ENCODE assay signal across 31 mouse cellular contexts in the genomic region with DNA sequence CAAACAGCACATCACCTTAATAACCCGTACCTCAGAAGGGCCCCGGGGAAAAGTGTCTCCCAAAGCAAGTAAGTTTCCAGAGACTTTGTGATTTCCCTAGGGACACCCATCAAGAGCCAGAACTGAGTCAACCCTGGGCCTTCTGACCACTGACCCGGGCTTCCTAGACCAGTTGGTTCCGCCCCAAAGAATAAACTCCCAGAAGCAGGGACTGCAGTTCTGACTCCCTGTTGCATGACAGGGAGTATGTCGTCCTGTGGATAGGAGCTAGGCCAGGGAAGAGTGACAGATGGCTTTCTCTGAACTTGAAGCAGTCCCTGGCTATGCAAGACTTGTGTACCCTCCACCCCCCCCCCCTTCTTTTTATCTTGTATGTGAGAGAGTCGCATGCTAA. TPM values are rescaled to one million over a fixed set of nuclear protein-coding genes. Genes with fewer than 3 reads are reported as not detected.
DNase-seq lines count a peak whose midpoint lies in the region; ATAC-seq and TF ChIP-seq lines count a peak whose summit lies in the region.
"Had no signal": no experiment of that assay in that cellular context is flagged by ENCODE, and none has a peak within 500 bp of the region (broad histone marks: within the 10 kb centered on the region; RNA-seq: fewer than 3 reads in every experiment).

No protein-coding gene starts in this region.

- H3K4me1 ChIP-seq in heart, embryonic 14.5 days (ENCODE audit: control insufficient read depth in 2 of 2, insufficient read depth in 2 of 2, low read length in 2 of 2) = peaks cover 12 to 17% of the 10 kb centered on the region in 2 experiments
- peaks cover 8% of the 10 kb centered on the region; the same call in 1 of the 2 replicates for H3K4me1 ChIP-seq in kidney, postnatal 0 days (replicated peaks; ENCODE audit: insufficient read depth, low read length)
- no peaks in the 10 kb centered on the region for H3K4me1 ChIP-seq in kidney, adult 2 months (ENCODE audit: control insufficient read depth, insufficient read depth, low read length)
- H3K4me1 ChIP-seq: limb, embryonic 12.5 days had no signal

- DNase-seq in heart, postnatal 36 days = no peak
- no peak for DNase-seq in kidney, postnatal 0 days (ENCODE audit: low spot score)
- DNase-seq in kidney, adult 2 months = no peak
- DNase-seq in 3134 (ENCODE audit: extremely low read depth, insufficient read length, low spot score) = peak; percentile 30
- peak; percentile 48 for DNase-seq in adipocyte (ENCODE audit: low spot score)
- DNase-seq: adrenal gland, adult 8-10 months; cerebellum, adult 2 months; cerebellum, postnatal 14 days; kidney, postnatal 10 days; lung, postnatal 4 days; right cerebral cortex, adult 18-20 months; spleen, adult 18-20 months; thymus, adult 2 months; thymus, postnatal 36 days had no signal

- H3K9ac ChIP-seq in heart, embryonic 14.5 days (ENCODE audit: low read length) = peak overlapping the region; percentile 13; the same call in 1 of the 2 replicates
- H3K9ac ChIP-seq in kidney, postnatal 0 days (ENCODE audit: low read depth, low read length) = no peak overlapping the region
- H3K9ac ChIP-seq: limb, embryonic 12.5 days; midbrain, embryonic 15.5 days had no signal

- no peak for TF ChIP-seq CTCF in kidney, postnatal 0 days (IDR thresholded peaks at IDR 0.05; ENCODE audit: low read depth)
- TF ChIP-seq CTCF in kidney, adult 2 months (conservative IDR thresholded peaks at IDR 0.05; ENCODE audit: insufficient read depth, insufficient read length, low read depth, low read length) = no peak

- no peaks in the 10 kb centered on the region for H3K9me3 ChIP-seq in heart, embryonic 14.5 days (ENCODE audit: control insufficient read depth, low read length)
- H3K9me3 ChIP-seq in kidney, postnatal 0 days (replicated peaks; ENCODE audit: low read length) = no peaks in the 10 kb centered on the region
- H3K9me3 ChIP-seq: heart, embryonic 10.5 days; hindbrain, embryonic 12.5 days; limb, embryonic 12.5 days; midbrain, embryonic 15.5 days had no signal

- no peak overlapping the region for H3K4me3 ChIP-seq in heart, embryonic 14.5 days (ENCODE audit: control insufficient read depth in 1 of 2, insufficient read depth in 1 of 2, low read depth in 1 of 2, low read length in 2 of 2)
- H3K4me3 ChIP-seq in kidney, postnatal 0 days (replicated peaks; ENCODE audit: low read depth, low read length) = no peak overlapping the region
- H3K4me3 ChIP-seq in kidney, adult 2 months (ENCODE audit: insufficient read depth, low read depth, low read length) = no peak overlapping the region
- H3K4me3 ChIP-seq: erythroblast, embryonic 14.5 days; hindbrain, embryonic 12.5 days; limb, embryonic 12.5 days had no signal

- intact Hi-C loops in heart, postnatal 36 days (cut with DNase I) = no loop called here

- H3K27me3 ChIP-seq in heart, embryonic 14.5 days (ENCODE audit: control insufficient read depth, insufficient read depth, low read length) = 0 out of 2 replicates have a peak, but pooled peaks cover 3% of the 10 kb centered on the region
- H3K27me3 ChIP-seq in kidney, postnatal 0 days (ENCODE audit: insufficient read depth, low read length) = no peaks in the 10 kb centered on the region
- no peaks in the 10 kb centered on the region for H3K27me3 ChIP-seq in kidney, adult 2 months (replicated peaks; ENCODE audit: control insufficient read depth, insufficient read depth, low read length)
- H3K27me3 ChIP-seq: hindbrain, embryonic 12.5 days; limb, embryonic 12.5 days; midbrain, embryonic 15.5 days had no signal

- WGBS in heart, embryonic 14.5 days = 80% methylated on average over 6 of the region's 6 CpGs
- 58% methylated on average over 6 of the region's 6 CpGs for WGBS in kidney, postnatal 0 days
- WGBS in kidney, adult 2 months = 62% methylated on average over 6 of the region's 6 CpGs

- no peak overlapping the region for H3K4me2 ChIP-seq in heart, embryonic 14.5 days (ENCODE audit: low read length)
- no peak overlapping the region for H3K4me2 ChIP-seq in kidney, postnatal 0 days (ENCODE audit: low read length)
- H3K4me2 ChIP-seq: limb, embryonic 12.5 days had no signal

- ATAC-seq in heart, embryonic 14.5 days (ENCODE audit: insufficient number of reproducible peaks, insufficient read depth, low FRiP score, low read depth) = 0 out of 2 replicates have a peak, but pooled peaks have one; percentile 19
- 0 out of 2 replicates have a peak, but pooled peaks have one; percentile 17 for ATAC-seq in kidney, postnatal 0 days (replicated peaks; ENCODE audit: low FRiP score, low read depth)
- ATAC-seq in megakaryocyte progenitor cell, adult 5-6 weeks (replicated peaks; ENCODE audit: poor library complexity) = no peak
- ATAC-seq: activated CD4-positive, CD25-positive, alpha-beta regulatory T cell, adult 4 months; CD4-positive, CD25-positive, alpha-beta regulatory T cell, adult 4 months; forebrain, embryonic 16.5 days had no signal

- TF ChIP-seq POLR2A in kidney, adult 2 months (IDR thresholded peaks at IDR 0.05; ENCODE audit: low read depth, low read length) = no peak

- no peaks in the 10 kb centered on the region for H3K36me3 ChIP-seq in heart, embryonic 14.5 days (ENCODE audit: control insufficient read depth, insufficient read depth, low read length)
- no peaks in the 10 kb centered on the region for H3K36me3 ChIP-seq in kidney, postnatal 0 days (ENCODE audit: insufficient read depth, low read length)
- no peaks in the 10 kb centered on the region; the same call in 1 of the 2 replicates for H3K36me3 ChIP-seq in kidney, adult 2 months (ENCODE audit: control insufficient read depth, insufficient read depth, low read length)
- H3K36me3 ChIP-seq: heart, embryonic 10.5 days; hindbrain, embryonic 12.5 days; limb, embryonic 12.5 days; midbrain, embryonic 15.5 days had no signal

- peak overlapping the region in 1 of 2 experiments; percentile 53; a peak in 1 of 4 replicates for H3K27ac ChIP-seq in heart, embryonic 14.5 days (replicated peaks in 1 of 2; ENCODE audit: control insufficient read depth in 1 of 2, insufficient read depth in 1 of 2, low read depth in 2 of 2, low read length in 2 of 2)
- H3K27ac ChIP-seq in kidney, postnatal 0 days = no peak overlapping the region
- H3K27ac ChIP-seq in kidney, adult 2 months (ENCODE audit: insufficient read depth, low read depth, low read length) = no peak overlapping the region
- H3K27ac ChIP-seq: hindbrain, embryonic 12.5 days; limb, embryonic 12.5 days had no signal

RNA-seq across cellular contexts. Expression of gene Galm, which starts 21.7 kb away (rescaled TPM):
- 10.7 and 13.7 TPM in 2 replicates for polyA plus RNA-seq in heart, embryonic 14.5 days (2014; fragmentation: Nextera tagmentation; extraction: Ambion mirVana)
- total RNA-seq in heart, postnatal 36 days (2021) = 10 to 100 TPM; 15.0 to 16.8 TPM
- polyA plus RNA-seq in kidney, postnatal 0 days (2015; fragmentation: Nextera tagmentation; extraction: Ambion mirVana) = 25.4 and 29.7 TPM in 2 replicates
- polyA plus RNA-seq in kidney, adult 2 months (2012; rRNA removed) = 115 and 124 TPM in 2 replicates
- 5.9 and 7.6 TPM in 2 replicates for total RNA-seq in megakaryocyte progenitor cell, adult 5-6 weeks (2015)
- 4.5 and 6.7 TPM in 2 replicates for total RNA-seq in megakaryocyte progenitor cell, adult 5-6 weeks (2017)
- polyA plus RNA-seq: erythroblast, embryonic 14.5 days had no signal

RNA-seq across cellular contexts. Expression of gene Srsf7, which starts 58.1 kb away (rescaled TPM):
- polyA plus RNA-seq in heart, embryonic 14.5 days (2014; fragmentation: Nextera tagmentation; extraction: Ambion mirVana) = 275 and 276 TPM in 2 replicates
- 10 to 100 TPM; 30.6 to 44.4 TPM for total RNA-seq in heart, postnatal 36 days (2021)
- 422 and 451 TPM in 2 replicates for polyA plus RNA-seq in kidney, postnatal 0 days (2015; fragmentation: Nextera tagmentation; extraction: Ambion mirVana)
- polyA plus RNA-seq in kidney, adult 2 months (2012; rRNA removed) = 26.5 and 34.3 TPM in 2 replicates
- total RNA-seq in megakaryocyte progenitor cell, adult 5-6 weeks (2015) = 538 and 545 TPM in 2 replicates
- 490 and 575 TPM in 2 replicates for total RNA-seq in megakaryocyte progenitor cell, adult 5-6 weeks (2017)

RNA-seq across cellular contexts. Expression of gene Ttc39d, which starts 58.3 kb away (rescaled TPM):
- 0.11 and 0.16 TPM in 2 replicates for polyA plus RNA-seq in heart, embryonic 14.5 days (2014; fragmentation: Nextera tagmentation; extraction: Ambion mirVana)
- total RNA-seq in heart, postnatal 36 days (2021) = not detected
- not detected in 2 replicates for polyA plus RNA-seq in kidney, postnatal 0 days (2015; fragmentation: Nextera tagmentation; extraction: Ambion mirVana)
- 0.04 and 0.05 TPM in 2 replicates for polyA plus RNA-seq in kidney, adult 2 months (2012; rRNA removed)
- not detected in 2 replicates for total RNA-seq in megakaryocyte progenitor cell, adult 5-6 weeks (2015)
- total RNA-seq in megakaryocyte progenitor cell, adult 5-6 weeks (2017) = not detected in 2 replicates
- total RNA-seq: heart, postnatal 25 days; liver, adult 2 months; megakaryocyte-erythroid progenitor cell, adult 5-6 weeks; neutrophil, adult 5-6 weeks had no signal
- polyA plus RNA-seq: activated CD4-positive, CD25-positive, alpha-beta regulatory T cell, adult 4 months; CD4-positive, CD25-positive, alpha-beta regulatory T cell, adult 4 months; erythroblast, embryonic 14.5 days; forebrain, embryonic 16.5 days; heart, embryonic 10.5 days; intestine, postnatal 0 days; limb, embryonic 12.5 days; liver, adult 2 months; liver, embryonic 16.5 days; neural tube, embryonic 11.5 days; thymus, adult 2 months had no signal

Comparison
In these comparisons a context has a peak if more than half of its experiments do, and no peak if none do; other contexts are left out.
1. DNase-seq: peak in 3134 (single experiment) and adipocyte (single experiment); none in heart, postnatal 36 days (0 of 2), kidney, postnatal 0 days (single experiment) and kidney, adult 2 months (single experiment).